Mouse (Mus musculus) megakaryocyte, embryonic 14.5 days (primary cell): Measurements from ENCODE around the gene Olfr340. TPM values are rescaled to one million over a fixed set of nuclear protein-coding genes. Genes with fewer than 3 reads are reported as not detected.
"Not testable (repeated sequence)": the region's sequence is repeated elsewhere in the genome, so short reads cannot be mapped to it uniquely, and the experiment has no call there.

Experiments
- H3K27me3 ChIP-seq: replicated peaks from 2 replicates; pipeline ENCODE3; 2012; ENCODE audit warnings: inconsistent platforms
- H3K36me3 ChIP-seq: replicated peaks from 2 replicates; pipeline ENCODE3; 2012; ENCODE audit warnings: low read length, inconsistent platforms, mixed read lengths
- H3K4me1 ChIP-seq: 2 replicates; pipeline ENCODE4 v1.6.1; 2012; ENCODE audit warnings: inconsistent platforms
- H3K4me3 ChIP-seq: replicated peaks from 2 replicates; pipeline ENCODE3; 2012; ENCODE audit warnings: moderate library complexity, mild to moderate bottlenecking, inconsistent platforms
- H3K9me3 ChIP-seq: 2 replicates; pipeline ENCODE4 v1.6.1; 2012; ENCODE audit warnings: inconsistent platforms
- FLI1 ChIP-seq: IDR thresholded peaks from 2 replicates; pipeline ENCODE4 v1.6.1; 2012; ENCODE audit warnings: low read length, inconsistent platforms, mixed read lengths
- GATA1 ChIP-seq: IDR thresholded peaks from 3 replicates; pipeline ENCODE4 v1.6.1; 2012; ENCODE audit warnings: mixed read lengths, low read length, inconsistent platforms, borderline replicate concordance
- polyA plus RNA-seq: library from polyadenylated mRNA; stranded (reverse); fragments of >175 nt; gene quantifications from 2 replicates; pipeline ENCODE4 v1.2.3, GENCODE M21; 2012; ENCODE audit warnings: low replicate concordance; ENCODE audit not compliant: insufficient read depth

Olfr340 gene
- not detected in 2 replicates for polyA plus RNA-seq

DNA sequence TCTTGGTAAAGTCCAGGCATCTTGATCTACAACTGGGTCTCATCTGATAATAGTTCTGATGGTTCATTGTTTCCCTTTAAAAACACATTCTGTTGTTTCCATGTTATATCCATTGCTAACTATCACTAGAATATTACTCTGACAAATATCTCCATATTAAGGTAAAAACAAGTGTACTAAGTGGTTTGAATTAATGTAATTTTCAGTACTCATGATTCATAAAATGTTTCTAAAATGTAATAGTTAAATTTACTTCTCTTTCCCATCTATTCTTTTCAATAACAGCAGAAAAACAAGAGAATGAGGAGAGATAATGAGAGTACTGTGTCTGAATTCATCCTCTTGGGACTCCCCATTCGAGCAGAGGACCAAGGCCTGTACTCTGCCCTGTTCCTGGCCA is at the start of gene Olfr340:
Gene Olfr340, plus strand, starts transcription at position 301 of the 400 bp plus-strand sequence.
- no peaks in the 10 kb centered on the region for H3K27me3 ChIP-seq
- no peak for TF ChIP-seq FLI1
- TF ChIP-seq GATA1: no peak
- no peaks in the 10 kb centered on the region for H3K36me3 ChIP-seq
- H3K4me1 ChIP-seq: no peaks in the 10 kb centered on the region
- H3K9me3 ChIP-seq: 0 out of 2 replicates have a peak, but pooled peaks cover 6% of the 10 kb centered on the region
- no peak within 1 kb of the TSS for H3K4me3 ChIP-seq

DNA sequence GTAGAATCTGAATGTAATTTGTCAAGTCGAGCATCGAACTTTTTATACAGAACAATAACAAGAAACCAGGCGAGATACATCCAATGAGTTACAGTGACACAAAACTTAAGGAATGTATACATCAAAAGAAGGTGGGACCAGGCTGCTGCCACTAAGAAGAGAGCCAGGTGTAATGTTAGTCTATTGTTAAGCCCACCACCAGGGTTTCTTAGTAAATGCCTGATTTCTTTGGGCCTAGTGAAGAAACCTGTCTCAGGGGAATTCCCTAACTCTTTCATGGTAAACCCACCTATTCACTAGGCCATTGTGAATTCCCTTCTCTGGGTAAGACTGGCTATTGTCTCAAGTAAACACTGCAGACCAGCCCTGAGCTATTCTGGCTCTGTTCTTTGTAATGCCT is 37.2 kb upstream of the Olfr340 start:
- not testable (repeated sequence) for H3K9me3 ChIP-seq, H3K27me3 ChIP-seq, H3K36me3 ChIP-seq, H3K4me1 ChIP-seq, H3K4me3 ChIP-seq

DNA sequence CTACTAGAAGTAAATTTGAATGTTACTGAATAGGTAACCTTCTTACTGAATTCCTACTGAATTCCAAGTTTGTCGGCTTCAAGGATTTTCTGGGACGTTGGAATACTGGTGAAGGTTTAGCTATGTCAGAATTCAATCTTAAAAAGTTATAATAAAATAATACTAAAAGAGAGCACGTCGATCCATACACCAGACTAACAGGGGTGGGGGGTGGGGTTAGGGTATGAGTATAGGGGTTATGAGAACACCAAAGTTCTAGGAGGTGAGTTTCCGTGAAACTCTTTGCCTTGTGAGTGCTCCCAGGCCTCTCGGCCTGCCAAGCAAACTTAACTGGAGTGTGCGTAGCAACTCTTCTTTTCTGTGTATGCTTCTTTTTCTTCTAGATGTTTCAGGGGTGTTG is 36.8 kb upstream of the Olfr340 start:
- not testable (repeated sequence) for H3K4me3 ChIP-seq, H3K4me1 ChIP-seq, H3K27me3 ChIP-seq, H3K36me3 ChIP-seq, H3K9me3 ChIP-seq

DNA sequence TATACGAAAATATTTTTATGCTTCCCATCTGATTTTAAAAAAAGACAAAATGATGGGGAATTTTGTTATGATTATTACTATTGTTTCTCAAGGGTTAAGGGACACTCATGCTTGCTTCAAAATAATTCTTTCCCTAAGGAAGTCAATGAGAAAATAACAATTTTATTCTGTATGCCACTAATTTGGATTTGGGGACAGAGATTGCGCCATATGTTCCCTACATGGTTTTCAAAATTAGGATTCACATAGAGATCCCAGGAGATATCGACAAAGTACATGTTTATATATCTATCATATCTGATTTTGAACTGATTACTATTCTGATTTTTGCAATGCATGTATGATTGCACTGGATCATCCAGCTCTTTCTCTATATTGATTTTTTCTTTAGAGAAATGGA is 33.7 kb upstream of the Olfr340 start, which contains the start of gene Olfr339:
Gene Olfr339, plus strand, starts transcription at position 301 of the 400 bp plus-strand sequence.
- Histone ChIP-seq H3K9me3 (no peaks in the 10 kb centered on the region), H3K36me3 (no peaks in the 10 kb centered on the region), H3K27me3 (no peaks in the 10 kb centered on the region), H3K4me1 (no peaks in the 10 kb centered on the region), H3K4me3 (no peak within 1 kb of the TSS)
- TF ChIP-seq FLI1 (no peak), GATA1 (no peak)

DNA sequence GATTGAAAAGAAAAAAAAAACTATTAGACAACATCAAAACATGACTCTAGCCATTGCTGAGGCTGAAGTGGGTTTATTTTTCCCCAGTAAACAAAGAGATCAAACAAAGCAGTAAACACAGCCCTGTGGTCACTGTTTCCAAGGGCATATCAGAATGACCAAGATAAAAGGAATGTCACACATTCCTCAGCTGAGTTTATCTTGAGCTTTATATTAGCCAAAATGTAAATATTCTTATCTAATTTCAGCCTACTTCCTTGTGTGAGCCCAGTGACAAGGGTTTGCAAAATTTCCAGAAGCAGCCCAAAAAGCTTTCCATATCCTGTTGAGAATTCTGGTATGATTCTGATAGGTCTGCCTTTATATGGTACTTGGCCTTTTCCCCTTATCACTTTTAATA is 21.2 kb downstream of the Olfr340 start:
- H3K36me3 ChIP-seq: no peaks in the 10 kb centered on the region
- no peak overlapping the region for H3K4me3 ChIP-seq
- no peaks in the 10 kb centered on the region for H3K4me1 ChIP-seq
- TF ChIP-seq GATA1 (no peak), FLI1 (no peak)
- no peaks in the 10 kb centered on the region; the same call in 1 of the 2 replicates for H3K9me3 ChIP-seq
- H3K27me3 ChIP-seq: no peaks in the 10 kb centered on the region

DNA sequence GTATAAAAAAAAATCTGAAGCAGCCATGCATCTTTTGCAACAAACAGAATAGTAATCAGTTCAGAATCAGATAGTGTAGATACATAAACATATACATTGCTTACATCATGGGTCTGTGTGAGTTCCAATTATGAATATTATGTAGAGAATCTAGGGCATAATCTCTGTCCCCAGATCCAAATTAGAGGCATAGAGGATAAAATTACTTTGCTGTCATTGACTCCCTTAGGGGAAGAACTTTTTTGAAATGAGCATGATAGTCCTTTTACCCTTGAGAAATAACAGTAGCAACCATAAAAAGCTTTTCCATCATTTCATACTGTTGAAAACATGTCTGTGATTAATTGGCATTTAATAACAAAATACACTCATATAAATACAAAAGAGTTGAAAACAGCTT is 30.0 kb downstream of the Olfr340 start, which contains the start of gene Olfr341:
Gene Olfr341, minus strand, starts transcription at position 101 of the 400 bp plus-strand sequence.
- H3K9me3 ChIP-seq: no peaks in the 10 kb centered on the region
- no peak for TF ChIP-seq GATA1
- TF ChIP-seq FLI1: no peak
- no peaks in the 10 kb centered on the region for H3K4me1 ChIP-seq
- H3K4me3 ChIP-seq: no peak within 1 kb of the TSS
- no peaks in the 10 kb centered on the region for H3K27me3 ChIP-seq
- H3K36me3 ChIP-seq: no peaks in the 10 kb centered on the region

Other genes starting within 250 kb of the Olfr340 start
- gene Ptgs1, start 222.2 kb upstream of the Olfr340 start, polyA plus RNA-seq: 118 and 153 TPM in 2 replicates
- not detected in 2 replicates for gene Olfr338, start 79.1 kb upstream of the Olfr340 start, polyA plus RNA-seq
- gene Olfr339, start 33.6 kb upstream of the Olfr340 start, polyA plus RNA-seq: not detected in 2 replicates
- gene Olfr341, start 29.9 kb downstream of the Olfr340 start, polyA plus RNA-seq: not detected in 2 replicates
- not detected in 2 replicates for gene Olfr342, start 72.4 kb downstream of the Olfr340 start, polyA plus RNA-seq
- not detected in 2 replicates for gene Olfr344, start 114.1 kb downstream of the Olfr340 start, polyA plus RNA-seq
- not detected in 2 replicates for gene Olfr345, start 187.5 kb downstream of the Olfr340 start, polyA plus RNA-seq
- not detected in 2 replicates for gene Olfr346, start 233.2 kb downstream of the Olfr340 start, polyA plus RNA-seq